Mouse (Mus musculus) cerebellum, postnatal 36 days (tissue): ENCODE data around the gene Gm42688.

ENCODE experiments used
- DNase-seq, 2 experiments: peaks; one replicate each; pipeline ENCODE4 v3.0.0; 2021 to 2022; ENCODE audit warnings: mixed read lengths in 2 of 2

The Gm42688 gene

DNA sequence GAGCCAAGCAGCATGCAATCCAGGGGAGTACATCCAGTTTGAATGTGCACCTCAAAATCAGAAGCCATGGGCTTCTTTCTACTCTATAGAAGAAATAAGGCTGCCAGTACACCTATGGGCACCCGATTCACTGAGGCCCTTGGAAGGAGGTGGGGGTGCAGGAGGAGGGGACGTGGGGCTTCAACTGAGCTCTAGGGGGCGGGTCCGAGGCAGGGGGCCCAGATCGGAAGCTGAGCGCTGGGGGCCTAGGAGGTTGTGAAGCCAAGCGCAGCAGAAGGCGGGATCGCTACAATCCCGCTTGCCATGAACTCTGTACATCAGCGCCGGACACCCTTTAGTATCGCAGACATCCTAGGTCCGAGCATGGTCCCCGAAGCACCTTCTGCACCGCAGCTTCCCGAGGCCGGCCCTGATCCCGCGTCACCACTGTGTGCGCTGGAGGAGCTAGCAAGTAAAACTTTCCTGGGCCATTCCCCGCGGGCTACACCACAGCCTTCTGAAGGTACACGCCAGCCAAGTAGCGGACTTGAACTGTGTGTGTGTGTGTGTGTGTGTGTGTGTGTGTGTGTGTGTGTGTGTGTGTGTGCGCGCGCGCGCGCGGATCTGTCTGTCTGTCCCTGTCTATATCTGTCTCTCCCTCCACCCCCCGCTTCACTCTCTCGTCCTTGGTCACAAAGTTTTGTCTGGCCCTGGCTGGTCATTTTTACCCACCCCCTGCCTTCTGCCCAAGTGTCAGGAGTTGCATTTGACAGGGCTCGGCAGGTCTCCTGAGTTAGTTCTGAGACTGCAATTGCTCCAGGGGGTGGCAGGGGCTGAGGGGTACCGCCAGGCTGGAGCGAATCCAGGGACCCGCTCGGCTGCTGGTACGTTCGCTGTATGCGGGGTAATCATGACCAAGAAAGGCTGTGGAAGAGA, 15.0 kb upstream of the Gm42688 start, which contains the start of gene Lbx2:
TSS of gene Lbx2 (plus strand) at position 247 of the 915 bp plus-strand sequence.
- no peak for DNase-seq

DNA sequence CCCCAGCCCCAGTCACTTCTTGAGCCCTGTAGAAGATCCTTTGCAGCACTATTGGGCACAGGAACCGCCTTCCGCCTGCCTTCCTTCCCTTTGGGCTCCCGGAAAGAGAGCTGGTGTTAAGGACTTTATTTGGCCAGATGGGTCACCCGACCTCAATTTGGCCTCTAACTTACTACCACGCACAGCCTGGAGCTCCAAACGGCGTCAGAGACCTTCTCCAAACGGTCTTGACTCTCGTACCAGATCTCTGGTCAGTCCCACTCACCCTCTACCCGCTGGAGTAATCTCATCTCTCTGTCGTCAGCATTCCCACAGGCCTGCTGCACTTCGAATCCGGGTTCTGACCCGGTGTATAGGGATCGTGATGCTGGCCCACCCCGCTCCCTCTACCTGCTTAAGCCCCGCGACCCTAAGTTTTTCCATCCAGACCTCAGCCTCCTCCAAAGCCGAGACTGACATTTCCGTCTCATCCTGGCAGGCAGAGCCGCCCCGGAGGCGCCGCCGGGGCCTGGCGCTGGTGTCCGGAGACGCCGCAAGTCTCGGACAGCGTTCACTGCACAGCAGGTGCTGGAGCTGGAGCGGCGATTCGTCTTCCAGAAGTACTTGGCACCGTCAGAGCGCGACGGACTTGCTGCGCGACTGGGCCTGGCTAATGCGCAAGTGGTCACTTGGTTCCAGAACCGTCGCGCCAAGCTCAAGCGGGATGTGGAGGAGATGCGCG, 14.1 kb upstream of the Gm42688 start:
- DNase-seq = no peak

DNA sequence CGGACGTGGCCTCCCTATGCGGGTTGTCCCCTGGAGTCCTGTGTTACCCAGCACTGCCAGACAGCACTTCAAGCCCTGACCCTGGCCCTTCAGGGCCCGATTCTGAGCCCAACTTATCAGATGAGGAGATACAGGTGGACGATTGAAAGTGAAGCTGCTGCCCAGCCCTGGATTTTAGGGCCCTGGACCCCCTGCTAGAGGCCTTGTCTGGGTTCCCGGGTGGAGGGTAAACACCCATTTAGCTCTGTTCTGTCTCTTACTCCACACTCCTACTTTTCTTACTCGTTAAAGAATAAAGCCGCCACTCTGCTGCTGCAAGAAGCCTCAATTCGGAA, 13.5 kb upstream of the Gm42688 start:
- DNase-seq = no peak

DNA sequence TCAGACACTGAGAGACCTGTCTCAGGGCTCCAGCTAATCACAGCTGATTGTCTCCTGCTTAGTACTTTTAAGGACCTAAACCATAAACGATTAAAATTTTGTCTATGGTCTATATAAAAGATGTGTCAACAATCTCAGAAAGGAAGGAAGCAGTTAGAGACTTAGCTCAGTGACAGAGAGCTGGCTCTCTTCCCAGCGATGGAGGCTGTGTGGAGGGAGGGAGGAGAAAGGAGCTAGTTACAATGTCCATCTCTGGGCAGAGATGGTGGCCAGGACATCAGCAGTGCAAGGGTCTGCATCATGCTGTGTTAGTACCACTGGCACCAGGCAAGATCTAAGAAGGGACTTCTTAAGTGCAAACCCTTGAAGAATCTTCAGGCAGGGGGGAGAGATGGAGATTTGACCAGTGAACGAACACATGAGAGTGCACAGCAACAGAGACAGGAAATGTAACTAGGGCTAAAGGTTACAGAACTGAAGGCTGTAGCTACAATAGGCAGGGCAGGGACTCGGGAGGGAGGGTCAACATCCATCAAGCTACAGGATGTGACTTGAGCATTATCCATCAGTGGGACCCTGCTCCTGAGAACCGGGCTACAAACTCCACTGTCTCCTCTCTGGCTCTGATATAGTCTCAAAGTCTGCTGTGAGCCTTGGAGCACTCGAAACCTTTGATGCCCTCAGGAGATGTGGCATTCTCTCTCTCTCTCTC, 8.8 kb upstream of the Gm42688 start:
- no peak for DNase-seq

DNA sequence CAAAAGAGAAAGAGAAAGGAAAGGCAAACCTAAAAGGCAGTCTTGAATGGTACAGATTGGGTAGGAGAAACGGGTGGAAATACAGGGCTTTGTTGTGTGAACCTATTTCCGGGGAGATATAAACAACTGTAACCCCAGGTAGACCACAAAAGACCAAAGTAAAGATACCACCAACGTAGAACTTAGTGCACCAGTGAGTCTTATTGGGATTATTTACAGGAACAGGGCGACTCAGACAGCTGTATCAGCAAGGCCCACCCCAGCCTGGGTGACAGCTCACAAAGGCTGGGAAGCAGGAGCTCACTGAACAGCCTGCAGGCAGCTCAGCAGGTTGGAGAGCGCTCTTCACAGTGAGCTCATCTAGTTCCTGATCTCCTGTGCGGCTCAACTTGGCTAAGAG, 5.4 kb upstream of the Gm42688 start:
- no peak for DNase-seq

DNA sequence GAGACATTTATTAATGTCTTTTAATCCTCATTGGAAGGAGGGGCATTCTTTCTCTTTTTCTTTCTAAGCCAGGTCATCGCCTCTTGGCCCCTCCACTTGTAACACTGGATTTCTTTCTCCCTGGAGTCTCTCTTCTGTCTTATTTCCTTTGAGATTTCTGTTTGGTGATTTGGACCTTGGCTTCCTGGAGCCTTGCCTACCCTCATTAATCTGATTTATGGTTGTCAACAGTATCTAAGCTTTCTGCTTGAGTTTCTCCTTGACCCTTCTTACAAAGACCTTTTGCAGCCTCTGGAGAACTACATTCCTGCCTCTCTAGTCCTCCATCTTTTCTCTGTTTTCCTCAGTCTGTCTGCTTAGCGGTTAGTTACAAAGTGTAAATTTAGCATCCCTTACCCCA, 3.0 kb upstream of the Gm42688 start:
- no peak for DNase-seq

DNA sequence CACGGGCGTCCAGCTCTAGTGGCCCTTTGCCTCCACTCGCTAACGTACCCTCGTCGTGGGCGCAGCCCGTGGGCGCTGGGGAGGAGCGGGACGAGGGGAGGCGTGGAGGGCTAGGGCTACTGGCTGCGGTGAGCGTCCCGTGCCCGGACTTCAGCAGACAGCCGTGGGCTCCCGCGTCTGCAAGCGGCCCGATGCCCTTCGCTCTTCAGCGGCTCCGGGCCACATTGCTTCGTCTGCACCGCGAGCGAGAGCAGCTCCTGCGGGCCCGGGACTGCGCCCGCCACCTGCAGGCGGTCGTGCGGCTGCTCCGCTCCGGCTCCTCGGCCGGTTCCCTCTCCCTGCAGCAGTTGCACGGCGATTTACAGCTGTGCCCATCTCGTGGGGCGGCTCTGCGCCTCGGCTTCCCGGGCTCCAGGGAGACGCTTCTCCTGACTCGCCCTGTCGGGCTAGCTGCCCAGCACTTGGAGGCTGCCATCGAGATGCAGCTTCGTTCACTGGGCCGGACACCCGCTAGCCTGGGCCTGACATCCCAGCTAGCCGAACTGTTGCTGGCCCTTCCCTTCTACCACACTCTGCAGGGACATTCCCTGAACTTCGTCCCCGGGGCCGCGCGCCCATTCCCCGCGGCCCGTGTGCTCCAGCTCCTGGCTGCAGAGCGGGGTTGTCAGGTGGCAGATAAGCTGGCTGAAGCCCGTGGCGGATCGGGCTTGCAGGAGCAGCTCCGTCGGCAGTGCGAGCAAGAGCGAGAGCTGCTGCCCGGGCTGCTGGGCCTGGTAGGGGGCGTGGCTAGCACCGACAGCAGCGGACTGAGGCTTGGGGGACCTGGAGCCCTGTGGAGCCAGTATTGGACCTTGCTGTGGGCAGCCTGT, 505 bp downstream of the Gm42688 start:
- DNase-seq = peak; percentile 41 to 59

DNA sequence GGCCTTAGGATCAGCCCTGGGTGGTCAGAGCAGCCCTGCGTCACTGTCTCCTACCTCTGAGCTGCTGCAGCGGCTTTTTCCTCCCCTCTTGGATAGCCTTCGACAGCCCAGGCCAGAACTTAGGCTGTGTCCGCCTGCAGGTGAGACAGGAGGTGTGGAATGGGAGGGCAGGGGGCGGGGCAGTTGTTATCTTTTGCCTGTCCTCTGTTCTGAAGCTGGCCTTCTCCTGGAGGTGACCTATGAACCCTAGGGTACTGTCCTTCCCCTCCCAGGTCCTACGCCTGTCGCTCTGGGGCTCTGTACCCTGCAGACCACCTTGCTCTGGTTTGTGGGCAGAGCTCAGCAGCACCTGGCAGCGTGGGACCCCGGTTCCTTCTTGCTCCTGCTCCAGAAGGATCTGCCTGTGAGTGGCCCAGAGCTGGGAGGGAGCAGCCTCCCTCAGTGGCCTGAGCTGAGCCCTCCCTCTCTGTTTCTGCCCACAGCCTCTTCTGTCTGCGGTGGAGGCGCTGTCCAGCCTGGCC, 1.8 kb downstream of the Gm42688 start:
- no peak for DNase-seq

DNA sequence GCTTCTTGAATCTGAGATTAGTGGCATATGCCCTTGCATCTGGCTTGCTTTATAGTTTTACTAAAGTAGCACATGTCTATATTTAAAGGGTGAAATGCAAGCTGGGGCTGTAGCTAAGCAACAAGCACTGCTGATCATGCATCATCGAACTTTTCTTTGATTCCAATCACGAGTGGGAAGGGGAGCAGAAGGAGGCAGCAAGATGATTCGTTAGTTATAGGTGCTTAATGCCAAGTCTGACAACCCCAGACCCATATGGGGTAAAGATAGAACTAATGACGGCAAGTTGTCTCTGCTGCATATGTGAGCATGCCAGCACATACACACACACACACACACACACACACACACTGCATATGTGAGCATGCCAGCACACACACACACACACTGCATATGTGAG, 2.7 kb downstream of the Gm42688 start:
- no peak for DNase-seq

DNA sequence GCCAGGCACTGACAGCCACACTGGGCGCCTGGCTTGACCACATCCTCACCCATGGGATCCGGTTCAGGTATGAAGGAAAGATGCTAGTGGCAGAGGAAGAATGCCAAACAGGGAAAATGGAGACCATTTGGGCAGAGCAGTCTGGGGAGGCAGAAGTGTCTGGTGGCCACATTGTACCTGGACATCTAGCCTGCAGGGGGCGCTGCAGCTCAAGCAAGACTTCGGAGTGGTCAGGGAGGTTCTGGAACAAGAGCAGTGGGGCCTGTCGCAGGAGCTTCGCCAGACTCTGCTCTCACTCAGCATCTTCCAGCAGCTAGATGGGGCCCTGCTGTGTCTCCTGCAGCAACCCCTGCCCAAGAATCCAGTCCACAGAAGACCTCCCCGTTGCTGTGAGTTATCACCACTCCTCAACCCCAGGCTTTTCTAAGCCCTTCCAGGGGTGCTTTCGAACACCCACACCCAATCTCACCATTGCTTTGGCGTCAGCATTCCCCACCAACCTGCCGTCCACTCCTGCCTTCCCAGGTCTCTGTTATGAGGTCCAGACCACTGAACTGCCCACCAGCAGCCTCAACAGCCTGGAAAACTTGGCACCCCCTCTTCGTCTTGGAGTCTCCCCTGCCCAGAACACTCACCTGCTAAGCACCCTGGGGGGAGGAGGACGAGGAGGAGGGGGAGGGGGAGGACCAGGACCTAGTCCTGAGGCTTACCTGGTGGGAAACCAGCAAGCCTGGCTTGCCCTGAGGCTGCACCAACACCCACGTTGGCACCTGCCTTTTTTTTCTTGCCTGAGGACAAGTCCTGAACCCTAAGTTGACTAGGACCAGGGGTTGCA, 6.4 kb downstream of the Gm42688 start:
- peak; percentile 66 to 75 for DNase-seq

DNA sequence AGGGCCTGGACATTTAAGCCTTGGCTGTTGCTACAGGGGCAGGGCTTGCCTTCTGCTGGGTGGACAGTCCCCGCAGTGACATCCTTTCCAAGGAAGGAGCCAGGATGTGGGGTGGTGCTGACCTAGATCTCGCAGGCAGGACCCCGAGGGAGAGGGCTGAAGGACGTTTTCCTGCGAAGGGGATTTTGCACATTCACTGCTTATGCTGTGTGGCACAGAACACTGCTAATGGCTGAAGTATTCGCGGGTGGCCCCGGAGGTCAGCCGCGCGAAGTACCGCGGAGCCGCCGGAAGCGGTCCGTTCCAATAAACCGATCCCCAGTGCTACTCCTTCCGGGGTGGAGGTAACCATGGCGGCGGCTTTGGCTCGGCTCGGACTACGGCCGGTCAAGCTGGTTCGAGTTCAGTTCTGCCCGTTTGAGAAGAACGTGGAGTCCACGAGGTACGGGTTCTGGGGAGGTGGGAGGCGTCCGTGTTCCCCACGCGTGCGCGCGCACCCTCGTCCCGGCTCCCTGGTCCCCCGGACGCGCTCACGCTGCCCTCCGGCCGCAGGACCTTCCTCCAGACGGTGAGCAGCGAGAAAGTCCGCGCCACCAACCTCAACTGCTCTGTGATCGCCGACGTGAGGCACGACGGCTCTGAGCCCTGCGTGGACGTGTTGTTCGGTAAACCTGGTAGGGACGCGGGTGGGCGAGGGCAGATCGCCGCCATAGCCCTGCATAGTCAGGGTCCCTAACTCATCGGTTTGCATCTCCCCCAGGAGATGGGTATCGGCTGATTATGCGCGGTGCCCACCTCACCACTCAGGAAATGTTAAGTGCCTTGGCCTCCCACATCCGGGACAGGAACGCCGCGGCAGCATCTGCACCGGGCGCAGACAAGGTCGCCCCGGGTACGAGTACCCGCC, 7.6 kb downstream of the Gm42688 start, which contains the start of gene Mrpl53:
TSS of gene Mrpl53 (plus strand) at position 279 of the 907 bp plus-strand sequence.
- DNase-seq = peak; percentile 84 to 86

DNA sequence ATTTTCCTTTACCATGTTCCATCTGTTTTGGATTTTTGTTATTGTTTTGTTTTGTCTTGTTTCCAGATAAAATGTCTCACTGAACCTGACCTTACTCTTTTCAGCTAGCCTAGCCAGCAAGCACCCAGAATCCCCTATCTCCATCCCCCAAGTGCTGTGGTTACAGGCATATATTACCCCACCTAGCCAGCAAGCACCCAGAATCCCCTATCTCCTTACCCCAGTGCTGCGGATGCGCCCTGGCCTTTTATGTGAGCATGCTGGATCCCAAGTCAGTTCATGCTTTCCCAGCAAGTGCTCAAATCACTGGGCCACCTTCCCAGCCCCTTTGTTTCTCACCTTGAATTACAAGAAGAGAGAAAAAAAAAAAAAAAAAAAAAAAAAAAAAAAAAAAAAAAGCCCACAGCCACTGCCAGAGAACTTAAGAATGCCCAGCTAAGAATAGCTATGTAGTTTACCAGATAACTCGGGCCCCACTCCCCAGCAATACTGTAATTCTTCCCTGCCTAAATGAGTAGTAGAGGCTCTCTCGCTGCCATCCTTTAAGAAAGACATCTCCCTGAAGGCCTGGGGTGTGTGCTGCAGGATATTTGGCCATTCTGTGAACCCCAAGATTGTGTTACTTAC, 10.2 kb downstream of the Gm42688 start:
- DNase-seq = no peak

DNA sequence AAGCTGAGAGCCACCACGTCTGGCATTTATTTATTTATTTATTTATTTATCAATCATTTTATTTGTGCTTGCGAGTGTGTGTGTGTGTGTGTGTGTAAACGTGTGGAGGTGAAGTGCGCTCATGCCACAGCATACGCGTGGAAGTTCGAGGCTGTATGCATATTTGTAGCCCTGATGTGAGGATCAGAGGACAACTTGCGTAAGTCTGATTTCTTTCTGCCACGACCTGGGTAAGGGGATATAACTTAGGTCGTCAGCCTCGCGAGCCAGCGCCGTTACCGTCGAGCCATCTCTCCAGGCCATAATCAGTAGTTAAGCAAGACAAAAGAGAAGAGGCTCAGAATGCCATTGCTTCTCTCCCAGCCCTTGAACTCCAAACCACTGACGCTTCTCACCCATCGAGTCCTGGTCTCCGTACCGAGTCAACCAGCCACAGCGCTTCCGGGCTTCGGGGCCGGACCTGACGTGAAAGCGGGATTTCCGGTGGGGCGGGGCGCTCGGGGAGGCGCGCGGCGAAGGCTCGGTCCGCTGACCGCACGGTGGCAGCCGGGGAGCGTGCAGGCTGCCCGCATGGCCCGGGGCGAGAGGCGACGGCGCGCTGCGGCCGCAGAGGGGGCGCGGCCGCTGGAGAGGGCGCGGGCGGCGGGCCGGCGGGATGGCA, 13.7 kb downstream of the Gm42688 start, which contains the start of gene Mogs:
TSS of gene Mogs (plus strand) at position 486 of the 661 bp plus-strand sequence.
- DNase-seq = peak; percentile 88 to 94

DNA sequence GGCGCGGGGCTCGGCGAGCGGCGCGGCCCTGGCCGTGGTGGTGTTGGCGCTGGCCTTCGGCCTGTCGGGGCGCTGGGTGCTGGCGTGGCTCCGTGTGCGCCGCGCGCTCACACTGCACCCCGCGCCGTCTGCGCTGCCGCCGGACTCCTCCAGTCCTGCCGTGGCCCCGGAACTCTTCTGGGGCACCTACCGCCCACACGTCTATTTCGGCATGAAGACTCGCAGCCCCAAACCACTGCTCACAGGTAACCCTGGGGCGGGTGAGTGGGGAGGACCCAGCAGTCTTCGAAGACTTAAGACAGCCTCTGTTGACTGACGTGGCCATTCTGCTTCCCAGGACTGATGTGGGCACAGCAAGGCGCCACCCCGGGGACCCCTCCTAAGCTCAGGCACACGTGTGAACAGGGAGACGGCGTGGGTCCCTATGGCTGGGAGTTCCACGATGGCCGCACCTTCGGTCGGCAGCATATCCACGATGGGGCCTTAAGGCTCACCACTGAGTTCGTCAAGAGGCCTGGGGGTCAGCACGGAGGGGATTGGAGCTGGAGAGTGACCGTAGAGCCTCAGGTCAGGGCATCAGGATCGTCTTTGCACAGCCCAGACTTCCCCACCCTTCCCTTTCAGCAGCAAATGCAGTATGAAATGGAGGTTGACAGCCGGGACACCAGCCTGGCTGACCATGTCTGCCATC, 14.4 kb downstream of the Gm42688 start:
- DNase-seq = peak in 1 of 2 experiments; percentile 32

DNA sequence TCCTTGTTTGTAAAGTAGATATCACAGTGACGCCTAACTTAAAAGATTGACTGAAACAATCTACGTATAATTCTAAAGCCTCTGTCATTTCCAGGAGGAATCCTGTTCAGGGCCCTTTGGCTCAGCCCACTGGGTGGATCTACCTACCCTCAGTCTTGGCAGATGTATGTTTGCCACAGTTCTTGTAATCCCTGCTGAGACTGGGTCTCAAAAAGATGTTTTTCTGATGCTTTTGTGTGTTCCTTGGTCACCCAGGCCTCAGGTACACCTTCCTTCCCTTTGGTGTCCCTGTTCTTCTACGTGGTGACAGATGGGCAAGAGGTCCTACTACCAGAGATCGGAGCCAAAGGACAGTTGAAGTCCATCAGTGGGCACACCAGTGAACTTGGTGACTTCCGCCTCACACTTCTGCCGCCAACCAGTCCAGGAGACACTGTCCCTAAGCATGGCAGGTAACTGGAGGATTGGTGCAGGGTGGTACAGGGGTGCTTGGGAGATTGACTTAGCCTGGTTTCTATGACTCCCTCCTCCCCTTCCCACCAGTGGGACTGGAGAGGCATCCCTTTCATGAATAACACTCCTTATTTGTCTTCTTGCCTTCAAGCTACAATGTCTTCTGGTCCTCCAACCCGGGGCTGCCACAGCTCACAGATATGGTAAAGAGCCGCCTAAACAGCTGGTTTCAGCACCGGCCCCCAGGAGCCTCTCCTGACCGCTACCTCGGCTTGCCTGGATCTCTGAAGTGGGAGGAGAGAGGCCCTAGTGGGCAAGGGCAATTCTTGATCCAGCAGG, 15.2 kb downstream of the Gm42688 start:
- no peak for DNase-seq

DNA sequence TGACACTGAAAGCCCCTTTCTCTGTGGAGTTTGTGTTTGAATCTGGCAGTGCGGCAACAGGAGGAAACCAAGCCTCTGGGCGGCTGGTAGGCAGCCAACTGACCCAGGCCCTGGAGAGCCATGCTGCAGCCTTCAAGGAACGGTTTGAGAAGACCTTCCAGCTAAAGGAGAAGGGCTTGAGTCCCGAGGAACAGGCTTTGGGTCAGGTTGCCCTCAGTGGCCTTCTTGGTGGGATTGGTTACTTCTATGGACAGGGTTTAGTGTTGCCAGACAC, 15.7 kb downstream of the Gm42688 start:
- no peak for DNase-seq

DNA sequence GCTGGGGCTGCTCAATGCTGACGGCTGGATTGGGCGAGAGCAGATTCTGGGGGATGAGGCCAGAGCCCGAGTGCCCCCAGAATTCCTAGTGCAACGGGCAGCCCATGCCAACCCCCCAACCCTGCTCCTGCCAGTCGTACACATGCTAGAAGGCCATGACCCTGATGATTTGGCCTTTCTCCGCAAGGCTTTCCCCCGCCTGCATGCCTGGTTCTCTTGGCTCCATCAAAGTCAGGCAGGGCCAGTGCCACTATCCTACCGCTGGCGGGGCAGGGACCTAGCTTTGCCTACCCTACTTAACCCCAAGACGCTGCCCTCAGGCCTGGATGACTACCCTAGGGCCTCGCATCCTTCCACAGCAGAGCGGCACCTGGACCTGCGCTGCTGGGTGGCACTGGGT, 16.2 kb downstream of the Gm42688 start:
- DNase-seq = no peak

DNA sequence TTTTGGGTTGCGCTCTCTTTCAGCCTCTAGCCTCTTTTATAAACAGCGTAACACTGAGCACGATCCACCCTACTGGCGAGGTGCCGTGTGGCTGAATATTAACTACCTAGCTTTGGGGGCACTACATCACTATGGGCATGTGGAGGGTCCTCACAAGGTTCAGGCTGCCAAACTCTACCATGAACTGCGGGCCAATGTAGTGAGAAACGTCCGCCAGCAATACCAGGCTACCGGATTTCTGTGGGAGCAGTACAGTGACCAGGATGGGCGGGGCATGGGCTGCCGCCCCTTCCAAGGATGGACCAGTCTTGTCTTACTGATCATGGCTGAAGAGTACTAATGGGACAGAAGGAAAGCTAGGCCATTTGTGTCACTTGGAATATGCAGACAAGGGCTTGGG, 17.0 kb downstream of the Gm42688 start:
- DNase-seq = no peak
